Mouse (Mus musculus) heart, embryonic 14.5 days (tissue): Measurements from ENCODE around the gene Cyp4f17. TPM values are rescaled to one million over a fixed set of nuclear protein-coding genes. Genes with fewer than 3 reads are reported as not detected.

Experiments used
- ATAC-seq: fragments of 200-750 bp; cut with Nextera tagmentation; 2 replicates; pipeline ENCODE4 v1.8.0; 2017; ENCODE audit warnings: low read depth, moderate TSS enrichment; ENCODE audit not compliant: insufficient number of reproducible peaks, insufficient read depth, low FRiP score
- H3K27ac ChIP-seq, 2 experiments: fragments of 200-500 bp in 1 of 2; fragments of 300-500 bp in 1 of 2; sonication (generic) in 1 of 2; replicated peaks in 1 of 2; 2 replicates each; pipeline ENCODE4 v1.5.1; 2012 to 2014; ENCODE audit warnings: low read depth in 2 of 2, low read length in 2 of 2, control low read depth in 1 of 2, mild to moderate bottlenecking in 1 of 2, mixed read lengths in 1 of 2; ENCODE audit not compliant: control insufficient read depth in 1 of 2, insufficient read depth in 1 of 2
- H3K27me3 ChIP-seq: fragments of 300-500 bp; sonication (generic); 2 replicates; pipeline ENCODE4 v1.6.1; 2014; ENCODE audit warnings: mild to moderate bottlenecking, low read length, control low read depth; ENCODE audit not compliant: control insufficient read depth, insufficient read depth
- H3K36me3 ChIP-seq: fragments of 300-500 bp; sonication (generic); 2 replicates; pipeline ENCODE4 v1.6.1; 2014; ENCODE audit warnings: mild to moderate bottlenecking, control low read depth, low read length, mixed read lengths; ENCODE audit not compliant: control insufficient read depth, insufficient read depth
- H3K4me1 ChIP-seq, 2 experiments: fragments of 200-500 bp in 1 of 2; fragments of 300-500 bp in 1 of 2; sonication (generic) in 1 of 2; 2 replicates each; pipeline ENCODE4 v1.6.1; 2012 to 2014; ENCODE audit warnings: low read length in 2 of 2, control low read depth in 1 of 2, mixed read lengths in 1 of 2; ENCODE audit not compliant: control insufficient read depth in 2 of 2, insufficient read depth in 2 of 2
- H3K4me2 ChIP-seq: fragments of 300-500 bp; sonication (generic); 2 replicates; pipeline ENCODE4 v1.6.1; 2014; ENCODE audit warnings: mild to moderate bottlenecking, low read length
- H3K4me3 ChIP-seq, 2 experiments: fragments of 200-500 bp in 1 of 2; fragments of 300-500 bp in 1 of 2; sonication (generic) in 1 of 2; 2 replicates each; pipeline ENCODE4 v1.5.1; 2012 to 2014; ENCODE audit warnings: low read length in 2 of 2, mild to moderate bottlenecking in 2 of 2, control low read depth in 1 of 2, low read depth in 1 of 2, moderate library complexity in 1 of 2; ENCODE audit not compliant: control insufficient read depth in 1 of 2, insufficient read depth in 1 of 2
- H3K9ac ChIP-seq: fragments of 300-500 bp; sonication (generic); 2 replicates; pipeline ENCODE4 v1.6.1; 2014; ENCODE audit warnings: mild to moderate bottlenecking, low read length
- H3K9me3 ChIP-seq: fragments of 300-500 bp; sonication (generic); 2 replicates; pipeline ENCODE4 v1.6.1; 2016; ENCODE audit warnings: low read length, control low read depth; ENCODE audit not compliant: control insufficient read depth
- WGBS: fragments of 180-500 bp; shearing (Covaris S2); extraction: QIAGEN DNeasy Blood & Tissue Kit; methylation state at CpG from one replicate; pipeline ENCODE4 v1.1.7; 2014; 5-methylcytosine and 5-hydroxymethylcytosine counted together
- polyA plus RNA-seq: library from polyadenylated mRNA; unstranded; fragments of >200 nt; fragmentation: Nextera tagmentation; extraction: Ambion mirVana; gene quantifications from 2 replicates; pipeline ENCODE4 v1.2.1, GENCODE M21; 2014

Gene Cyp4f17
- polyA plus RNA-seq = 8.3 and 8.6 TPM in 2 replicates

DNA sequence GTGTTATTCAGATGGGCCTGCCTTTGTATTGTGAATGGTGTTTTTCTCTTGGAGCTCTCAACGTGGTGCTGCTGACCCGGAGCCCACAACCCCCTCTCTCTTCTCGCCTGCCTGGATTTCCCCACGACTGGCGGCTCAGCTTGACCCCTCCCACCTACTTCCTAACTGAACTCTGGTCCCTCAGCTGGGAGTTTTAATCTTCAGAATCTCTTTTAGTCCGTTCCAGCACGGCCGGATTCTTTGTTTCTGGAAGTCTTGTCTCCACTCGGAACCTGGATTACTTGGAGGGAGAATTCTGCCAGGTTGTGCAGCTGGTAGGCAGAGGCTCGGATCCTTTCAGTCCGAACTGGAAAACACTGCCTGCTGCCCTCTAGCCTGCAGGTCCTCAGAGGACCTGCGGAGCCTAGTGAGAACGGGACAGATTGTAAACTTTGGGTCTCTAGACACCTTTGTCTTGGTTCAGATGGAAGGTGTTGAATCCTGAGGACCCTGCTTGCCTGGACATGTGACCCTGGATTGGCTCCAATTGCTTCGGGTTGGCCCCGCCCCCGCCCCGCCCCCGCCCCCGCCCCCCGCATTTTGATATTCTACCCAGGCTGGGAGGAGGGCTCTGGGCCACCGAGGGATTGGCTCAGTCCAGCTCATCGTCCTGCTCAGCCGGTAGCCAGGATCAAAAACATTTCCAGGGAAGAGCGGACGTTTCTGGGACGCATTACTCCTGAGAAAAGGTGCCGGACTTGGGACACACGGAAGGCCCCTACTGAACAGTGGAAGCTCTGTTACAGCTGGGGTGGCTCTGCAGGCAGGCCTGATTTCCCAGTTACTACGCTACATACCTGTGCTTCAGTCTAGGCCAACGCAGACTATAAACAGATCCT lies at the start of gene Cyp4f17:
Gene Cyp4f17, plus strand, starts transcription at position 200 of the 878 bp plus-strand sequence.
- WGBS = 1% methylated on average over 30 of the region's 30 CpGs

DNA sequence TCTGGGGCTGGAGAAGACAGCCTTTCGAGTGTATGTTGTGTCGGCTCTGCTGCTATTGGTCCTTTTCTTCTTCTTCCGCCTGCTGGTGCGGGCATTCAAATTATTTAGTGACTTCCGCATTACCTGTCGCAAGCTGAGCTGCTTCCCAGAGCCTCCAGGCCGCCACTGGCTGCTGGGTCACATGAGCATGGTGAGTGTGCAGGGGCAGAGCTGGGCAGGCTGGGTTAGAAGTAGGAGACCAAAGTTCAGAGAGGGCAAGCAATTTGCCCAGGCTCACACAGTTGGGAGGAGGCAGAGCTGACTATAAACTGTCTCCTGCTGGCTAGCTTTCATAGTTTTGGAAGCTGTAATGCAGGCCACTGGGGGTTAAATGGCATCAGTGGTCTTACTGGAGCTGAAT lies 37.4 kb upstream of the Cyp4f17 start:
- no peak for ATAC-seq
- H3K9ac ChIP-seq = no peak overlapping the region

More for the DNA sequence above, at the start of gene Cyp4f17:
- Histone ChIP-seq H3K9me3 (no peaks in the 10 kb centered on the region), H3K27ac (peak within 1 kb of the TSS; percentile 83 to 89), H3K4me1 (peaks cover 13 to 31% of the 10 kb centered on the region in 2 experiments), H3K36me3 (peaks cover 5% of the 10 kb centered on the region; the same call in 1 of the 2 replicates), H3K9ac (peak within 1 kb of the TSS; percentile 76), H3K4me2 (peak within 1 kb of the TSS; percentile 70), H3K4me3 (peak within 1 kb of the TSS; percentile 41 to 67), H3K27me3 (no peaks in the 10 kb centered on the region)
- peak; percentile 87 for ATAC-seq

DNA sequence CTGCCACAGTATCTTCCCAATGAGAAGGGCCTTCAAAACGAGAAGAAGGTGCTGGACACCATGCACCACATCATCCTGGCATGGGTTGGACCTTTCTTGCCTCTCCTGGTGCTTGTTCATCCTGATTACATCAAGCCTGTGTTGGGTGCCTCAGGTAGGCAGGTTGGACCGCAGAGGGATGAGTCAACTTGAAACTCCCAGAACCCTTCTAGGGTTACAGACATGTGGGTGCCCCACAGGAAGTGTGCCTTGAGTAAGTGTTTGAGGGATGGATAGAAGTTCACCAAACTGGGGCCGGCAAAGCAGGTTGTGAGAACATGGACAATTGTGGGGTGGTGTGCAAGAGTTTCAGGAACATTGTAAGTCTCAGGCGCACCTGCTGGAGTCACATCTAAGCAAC lies 35.1 kb upstream of the Cyp4f17 start:
- H3K27ac ChIP-seq = no peak overlapping the region
- H3K9ac ChIP-seq = no peak overlapping the region
- H3K9me3 ChIP-seq = no peaks in the 10 kb centered on the region
- H3K27me3 ChIP-seq = no peaks in the 10 kb centered on the region
- ATAC-seq = no peak
- H3K36me3 ChIP-seq = no peaks in the 10 kb centered on the region
- no peaks in the 10 kb centered on the region for H3K4me1 ChIP-seq
- WGBS = 67% methylated on average over 4 of the region's 4 CpGs
- no peak overlapping the region for H3K4me3 ChIP-seq
- H3K4me2 ChIP-seq = no peak overlapping the region

More for the DNA sequence above, 37.4 kb upstream of the Cyp4f17 start:
- H3K9me3 ChIP-seq = no peaks in the 10 kb centered on the region
- H3K4me1 ChIP-seq = no peaks in the 10 kb centered on the region
- H3K27me3 ChIP-seq = no peaks in the 10 kb centered on the region
- H3K4me3 ChIP-seq = no peak overlapping the region
- no peak overlapping the region for H3K27ac ChIP-seq
- no peaks in the 10 kb centered on the region for H3K36me3 ChIP-seq
- H3K4me2 ChIP-seq = no peak overlapping the region
- WGBS = 59% methylated on average over 7 of the region's 7 CpGs

GRCm38 (mm10) chr17:32472176-32472575 lies 33.7 kb upstream of the Cyp4f17 start:
- H3K9ac ChIP-seq = no peak overlapping the region
- H3K4me2 ChIP-seq = no peak overlapping the region
- no peak overlapping the region for H3K27ac ChIP-seq
- H3K4me3 ChIP-seq = no peak overlapping the region
- no peaks in the 10 kb centered on the region for H3K4me1 ChIP-seq
- WGBS = 53% methylated on average over 7 of the region's 7 CpGs
- no peaks in the 10 kb centered on the region for H3K27me3 ChIP-seq
- no peaks in the 10 kb centered on the region for H3K36me3 ChIP-seq
- no peaks in the 10 kb centered on the region for H3K9me3 ChIP-seq
- no peak for ATAC-seq

DNA sequence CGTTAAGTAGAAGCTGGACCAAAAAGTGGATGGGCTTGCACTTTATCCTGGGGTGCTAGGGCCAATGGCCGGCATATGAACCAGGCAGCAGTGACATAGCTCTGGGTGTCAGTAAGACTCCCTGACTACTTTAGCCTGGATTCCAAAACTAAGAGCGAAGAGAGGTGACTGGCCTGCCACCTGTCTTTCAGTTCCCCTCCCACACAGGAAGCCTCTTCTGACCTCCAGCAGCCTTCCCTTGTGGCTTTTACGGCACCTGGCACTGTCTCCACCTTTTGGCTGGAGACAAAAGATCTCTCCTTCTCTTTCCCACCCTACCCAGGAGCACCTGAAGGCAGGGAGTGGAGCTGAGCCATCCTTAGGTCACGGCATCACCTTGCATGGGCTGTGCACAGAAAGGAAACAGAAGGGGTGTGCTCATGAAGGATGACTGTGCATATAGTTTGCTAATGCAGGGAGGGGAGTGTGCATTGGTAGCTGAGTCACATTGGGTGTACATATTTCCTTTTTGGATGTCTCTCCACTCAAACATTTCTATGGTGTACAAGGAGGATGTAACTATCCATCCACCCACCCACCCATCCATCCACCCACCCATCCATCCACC lies 30.8 kb upstream of the Cyp4f17 start:
- no peaks in the 10 kb centered on the region for H3K36me3 ChIP-seq
- peaks cover 5% of the 10 kb centered on the region; the same call in 1 of the 2 replicates for H3K27me3 ChIP-seq
- H3K9ac ChIP-seq = no peak overlapping the region
- H3K4me3 ChIP-seq = no peak overlapping the region
- H3K9me3 ChIP-seq = no peaks in the 10 kb centered on the region
- no peak overlapping the region for H3K4me2 ChIP-seq
- no peak overlapping the region for H3K27ac ChIP-seq
- WGBS = 80% methylated on average over 5 of the region's 5 CpGs
- no peaks in the 10 kb centered on the region for H3K4me1 ChIP-seq
- ATAC-seq = no peak

- Histone ChIP-seq H3K4me1 (no peaks in the 10 kb centered on the region), H3K9me3 (no peaks in the 10 kb centered on the region), H3K9ac (no peak overlapping the region), H3K27ac (no peak overlapping the region), H3K36me3 (no peaks in the 10 kb centered on the region), H3K4me3 (no peak overlapping the region), H3K4me2 (no peak overlapping the region), H3K27me3 (peaks cover 23% of the 10 kb centered on the region)
- ATAC-seq = no peak
- 94% methylated on average over 1 of the region's 1 CpGs for WGBS
These were observed 28.6 kb upstream of the Cyp4f17 start for GRCm38 (mm10) chr17:32477204-32477603.

DNA sequence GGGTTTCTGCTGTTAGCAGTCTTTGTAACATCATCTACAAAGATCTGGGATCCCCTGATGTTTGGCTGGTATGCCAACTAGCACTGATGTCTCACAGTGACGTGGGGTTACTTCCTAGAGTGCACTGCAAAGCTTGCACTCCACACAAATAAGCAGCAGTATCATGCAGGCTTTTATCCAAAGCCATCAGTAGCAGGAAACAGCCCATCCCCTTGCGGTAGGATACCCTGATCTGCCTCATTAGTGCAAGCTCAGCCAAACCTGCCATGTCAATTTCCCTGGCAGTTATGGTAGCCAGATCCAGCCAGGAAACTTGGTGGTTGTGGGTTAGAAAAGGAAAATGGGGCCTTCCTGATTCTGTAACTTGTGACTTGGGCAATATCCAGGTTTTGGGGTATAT lies 27.1 kb upstream of the Cyp4f17 start:
- no peak for ATAC-seq
- H3K36me3 ChIP-seq = no peaks in the 10 kb centered on the region
- H3K4me3 ChIP-seq = no peak overlapping the region
- WGBS = 57% methylated on average over 2 of the region's 2 CpGs
- H3K9ac ChIP-seq = no peak overlapping the region
- peaks cover 0 to 2% of the 10 kb centered on the region in 2 experiments; a peak in 1 of 4 replicates for H3K4me1 ChIP-seq
- H3K9me3 ChIP-seq = no peaks in the 10 kb centered on the region
- H3K4me2 ChIP-seq = no peak overlapping the region
- H3K27ac ChIP-seq = no peak overlapping the region
- H3K27me3 ChIP-seq = peaks cover 28% of the 10 kb centered on the region
